Mouse (Mus musculus) liver, postnatal 0 days (tissue): ENCODE measurements around the gene Igdcc4. TPM values are rescaled to one million over a fixed set of nuclear protein-coding genes. Genes with fewer than 3 reads are reported as not detected.

ENCODE experiments used
- ATAC-seq: fragments of 200-750 bp; cut with Nextera tagmentation; 2 replicates; pipeline ENCODE4 v1.8.0; 2017; ENCODE audit warnings: mild to moderate bottlenecking, moderate library complexity
- DNase-seq: peaks from one replicate; pipeline ENCODE4 v3.0.0-alpha.2; 2016
- H3K27ac ChIP-seq: fragments of 300-500 bp; sonication (generic); 2 replicates; pipeline ENCODE4 v1.5.1; 2014; ENCODE audit warnings: antibody characterized with exemption, moderate library complexity, mild to moderate bottlenecking, low read depth
- H3K27me3 ChIP-seq: fragments of 300-500 bp; sonication (generic); 2 replicates; pipeline ENCODE4 v1.6.1; 2014; ENCODE audit warnings: low read length, control low read depth, mixed read lengths; ENCODE audit not compliant: insufficient read depth
- H3K36me3 ChIP-seq: fragments of 300-500 bp; sonication (generic); replicated peaks from 2 replicates; pipeline ENCODE4 v1.6.1; 2014; ENCODE audit warnings: mild to moderate bottlenecking, control low read depth, low read length, moderate library complexity, mixed read lengths; ENCODE audit not compliant: insufficient read depth
- H3K4me1 ChIP-seq: fragments of 300-500 bp; sonication (generic); 2 replicates; pipeline ENCODE4 v1.6.1; 2014; ENCODE audit warnings: antibody characterized with exemption, mild to moderate bottlenecking, control low read depth; ENCODE audit not compliant: insufficient read depth
- H3K4me2 ChIP-seq: fragments of 300-500 bp; sonication (generic); 2 replicates; pipeline ENCODE4 v1.6.1; 2014; ENCODE audit warnings: low read depth, mild to moderate bottlenecking, low read length, moderate library complexity, mixed read lengths
- H3K4me3 ChIP-seq: fragments of 300-500 bp; sonication (generic); 2 replicates; pipeline ENCODE4 v1.5.1; 2014; ENCODE audit warnings: low read depth, low read length
- H3K9ac ChIP-seq: fragments of 300-500 bp; sonication (generic); replicated peaks from 2 replicates; pipeline ENCODE4 v1.6.1; 2014; ENCODE audit warnings: mild to moderate bottlenecking, moderate library complexity
- H3K9me3 ChIP-seq: fragments of 300-500 bp; sonication (generic); 2 replicates; pipeline ENCODE4 v1.6.1; 2016; ENCODE audit warnings: mild to moderate bottlenecking, control low read depth, low read length, mixed read lengths
- CTCF ChIP-seq: sonication (generic); IDR thresholded peaks from 2 replicates; pipeline ENCODE4 v1.5.1; 2016; ENCODE audit warnings: antibody characterized with exemption, low read depth
- EP300 ChIP-seq: IDR thresholded peaks from 2 replicates; pipeline ENCODE4 v1.6.1; 2016; ENCODE audit warnings: antibody characterized with exemption, low read depth, mild to moderate bottlenecking
- WGBS: fragments of 180-500 bp; shearing (Covaris S2); extraction: QIAGEN DNeasy Blood & Tissue Kit; methylation state at CpG from one replicate; pipeline ENCODE4 v1.1.7; 2014; ENCODE audit not compliant: insufficient replicate concordance; 5-methylcytosine and 5-hydroxymethylcytosine counted together
- polyA plus RNA-seq: library from polyadenylated mRNA; unstranded; fragments of >200 nt; fragmentation: Nextera tagmentation; extraction: Ambion mirVana; gene quantifications from 2 replicates; pipeline ENCODE4 v1.2.1, GENCODE M21; 2015

The Igdcc4 gene
- polyA plus RNA-seq, 1 experiment from 2014 or later = 6.0 TPM

DNA sequence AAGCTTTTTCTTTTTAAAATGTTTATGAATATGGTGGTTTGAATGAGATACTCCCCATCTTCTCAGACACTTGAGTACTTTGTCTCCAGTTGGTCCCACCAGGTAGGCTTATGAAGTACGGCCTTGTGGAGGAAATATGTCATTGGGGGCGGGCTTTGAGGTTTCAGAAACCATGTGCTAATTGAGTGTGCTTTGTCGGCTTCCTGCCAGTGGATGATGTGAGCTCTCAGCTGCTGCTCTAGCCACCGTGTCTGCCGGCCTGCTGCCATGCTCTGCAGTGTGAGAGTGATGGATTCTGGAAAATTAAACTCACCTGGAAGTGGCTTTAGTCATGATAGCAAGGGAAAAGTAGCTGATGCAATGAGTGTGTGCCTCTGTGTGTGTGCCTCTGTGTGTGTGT is 13.8 kb upstream of the Igdcc4 start:
- no peak for TF ChIP-seq CTCF
- TF ChIP-seq EP300 = no peak
- Histone ChIP-seq H3K9ac (no peak overlapping the region), H3K4me3 (no peak overlapping the region), H3K4me2 (no peak overlapping the region), H3K36me3 (peaks cover 18% of the 10 kb centered on the region), H3K4me1 (no peaks in the 10 kb centered on the region; the same call in 1 of the 2 replicates), H3K27ac (no peak overlapping the region), H3K9me3 (no peaks in the 10 kb centered on the region), H3K27me3 (no peaks in the 10 kb centered on the region)
- ATAC-seq (no peak), DNase-seq (peak; percentile 30)
- WGBS = 24% methylated on average over 5 of the region's 5 CpGs

DNA sequence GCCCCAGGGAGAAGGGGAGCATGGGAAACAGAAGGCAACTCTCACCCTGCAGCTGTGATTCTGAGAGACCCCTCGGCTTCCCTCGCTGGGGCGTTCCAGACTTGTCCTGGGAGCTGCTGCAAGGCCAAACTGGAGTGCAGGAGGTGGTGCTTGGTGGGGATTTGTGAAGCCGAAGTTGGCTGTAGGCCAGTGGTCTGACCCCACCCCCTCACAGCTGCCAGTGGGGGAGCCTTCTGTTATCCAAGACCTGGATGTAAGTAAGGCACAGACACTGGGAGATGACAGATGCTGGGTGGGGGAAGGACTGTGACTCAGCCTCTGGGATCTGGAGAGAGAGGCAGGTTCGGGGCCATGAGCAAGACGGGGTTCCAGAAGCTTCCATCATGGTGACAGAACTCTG is 7.0 kb upstream of the Igdcc4 start:
- Histone ChIP-seq H3K36me3 (no peaks in the 10 kb centered on the region), H3K4me1 (0 out of 2 replicates have a peak, but pooled peaks cover 3% of the 10 kb centered on the region), H3K9me3 (no peaks in the 10 kb centered on the region), H3K4me2 (no peak overlapping the region), H3K27me3 (no peaks in the 10 kb centered on the region), H3K27ac (no peak overlapping the region), H3K4me3 (no peak overlapping the region), H3K9ac (no peak overlapping the region)
- DNase-seq (peak; percentile 30), ATAC-seq (no peak)
- 57% methylated on average over 6 of the region's 6 CpGs for WGBS
- TF ChIP-seq CTCF (no peak), EP300 (no peak)

DNA sequence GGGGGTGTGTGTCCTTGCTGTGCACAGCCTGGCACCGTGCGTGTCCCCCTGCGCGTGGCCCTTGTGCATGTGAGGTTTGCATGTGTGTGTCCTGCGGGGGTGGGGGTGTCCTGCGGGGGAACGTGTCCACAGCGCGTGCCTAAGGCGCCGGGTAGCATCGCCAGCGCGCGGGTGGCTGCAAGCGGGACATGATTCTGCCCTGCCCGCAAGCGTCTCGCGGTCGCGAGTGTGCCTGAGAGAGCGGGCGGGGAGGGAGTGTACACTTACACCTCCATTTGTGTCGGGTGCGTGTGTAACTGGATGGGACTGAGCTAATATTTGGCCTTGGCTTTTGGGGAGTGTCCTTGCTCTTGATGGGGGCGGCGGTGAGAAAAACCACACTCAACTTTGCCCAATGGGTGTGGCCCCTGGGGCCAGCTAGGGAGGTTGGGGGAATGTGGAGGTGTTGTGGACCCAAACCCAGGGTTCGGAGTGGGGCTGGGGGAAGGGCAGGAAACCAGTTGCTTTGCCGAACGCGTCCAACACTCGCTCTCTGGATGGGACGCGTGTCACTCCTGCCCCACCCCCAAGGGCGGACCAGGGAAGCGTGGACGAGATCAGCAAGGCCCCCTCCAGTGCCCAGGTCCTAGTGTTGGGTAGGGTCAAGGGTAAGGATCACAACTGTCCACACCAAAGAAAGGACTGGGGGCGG is 545 bp downstream of the Igdcc4 start:
- H3K4me2 ChIP-seq = peak overlapping the region; percentile 86
- TF ChIP-seq CTCF = no peak
- no peak for TF ChIP-seq EP300
- H3K9me3 ChIP-seq = no peaks in the 10 kb centered on the region
- H3K27me3 ChIP-seq = peaks cover 28% of the 10 kb centered on the region
- H3K4me1 ChIP-seq = peaks cover 18% of the 10 kb centered on the region
- H3K9ac ChIP-seq = peak overlapping the region; percentile 63
- no peaks in the 10 kb centered on the region for H3K36me3 ChIP-seq
- ATAC-seq = peak; percentile 79
- peak overlapping the region; percentile 62 for H3K4me3 ChIP-seq
- DNase-seq = peak; percentile 72
- H3K27ac ChIP-seq = peak overlapping the region; percentile 90
- 3% methylated on average over 37 of the region's 39 CpGs for WGBS

DNA sequence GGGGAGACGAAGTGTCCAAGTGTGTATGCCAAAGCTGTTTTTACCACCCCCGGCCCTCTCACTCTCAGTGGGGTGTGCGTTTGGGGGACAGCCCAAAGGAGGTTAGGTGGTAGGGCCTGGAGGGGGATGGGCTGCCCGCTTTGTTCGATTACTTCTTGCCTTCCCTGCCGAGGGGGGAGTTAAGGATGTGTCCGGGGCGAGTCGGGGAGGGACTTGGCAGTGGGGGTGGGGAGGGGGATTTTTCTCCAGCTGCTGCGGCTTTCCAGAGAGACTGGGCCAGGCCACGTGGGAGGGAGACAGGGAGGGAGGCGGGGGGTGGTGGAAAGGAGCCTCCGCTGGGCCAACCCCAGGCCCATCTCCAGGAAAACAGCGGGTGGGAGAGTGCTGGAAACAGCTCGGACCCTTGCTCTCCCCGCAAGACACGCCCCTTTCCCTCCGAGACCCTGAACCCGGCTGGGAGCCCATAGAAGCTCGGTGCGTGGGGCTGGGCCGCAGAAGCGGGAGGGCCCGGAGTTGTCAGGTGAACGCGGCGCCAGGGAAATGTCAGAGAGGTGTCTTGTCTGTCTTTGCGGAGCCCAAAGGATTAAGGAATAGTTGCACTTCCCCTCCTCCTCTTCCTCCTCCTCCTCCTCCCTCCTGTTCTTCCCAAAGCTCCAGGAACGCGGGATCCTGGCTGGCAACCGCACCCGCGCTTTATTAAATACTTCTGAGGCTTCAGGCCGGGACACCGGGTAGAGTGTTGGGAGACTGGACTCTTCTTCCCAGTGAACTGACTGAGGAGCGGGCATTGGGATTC is 1.3 kb downstream of the Igdcc4 start:
- peaks cover 19% of the 10 kb centered on the region for H3K4me1 ChIP-seq
- H3K4me2 ChIP-seq = peak overlapping the region; percentile 86
- ATAC-seq (peak; percentile 31), DNase-seq (peak; percentile 43)
- H3K9ac ChIP-seq = peak overlapping the region; percentile 63
- H3K27me3 ChIP-seq = peaks cover 28% of the 10 kb centered on the region
- TF ChIP-seq EP300 = no peak
- no peak for TF ChIP-seq CTCF
- H3K27ac ChIP-seq = peak overlapping the region; percentile 90
- 17% methylated on average over 33 of the region's 36 CpGs for WGBS
- H3K9me3 ChIP-seq = no peaks in the 10 kb centered on the region
- no peaks in the 10 kb centered on the region for H3K36me3 ChIP-seq
- H3K4me3 ChIP-seq = peak overlapping the region; percentile 62

DNA sequence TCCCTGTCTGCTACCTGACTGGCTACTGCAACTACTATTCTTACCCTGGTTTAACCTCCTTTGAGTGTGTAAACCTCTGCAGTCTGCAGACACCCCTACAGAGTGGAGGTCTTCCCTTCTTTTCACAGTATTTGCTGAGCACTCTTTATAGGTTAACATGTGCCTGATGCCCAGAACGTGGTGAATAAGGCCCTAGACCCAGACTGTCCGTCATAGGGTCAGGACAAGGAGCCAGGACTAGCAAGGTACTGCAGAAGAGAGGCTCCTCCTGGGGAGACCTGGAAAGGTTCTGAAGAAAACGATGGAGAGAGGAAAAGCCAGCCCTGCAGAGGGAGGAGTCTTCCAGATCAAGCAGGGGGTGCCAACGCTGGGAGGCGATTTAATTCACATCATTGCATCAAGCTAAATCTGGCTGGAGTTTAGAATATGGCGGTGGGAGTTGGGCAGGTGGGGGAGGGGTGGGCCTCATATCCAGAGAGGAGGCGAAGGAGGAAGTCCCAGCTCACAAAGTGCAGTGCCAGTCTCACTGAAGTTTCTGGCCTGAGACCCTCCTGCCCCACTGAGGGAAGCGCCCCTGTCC is 2.0 kb downstream of the Igdcc4 start:
- no peaks in the 10 kb centered on the region for H3K9me3 ChIP-seq
- H3K27me3 ChIP-seq = peaks cover 28% of the 10 kb centered on the region
- ATAC-seq = no peak
- no peaks in the 10 kb centered on the region for H3K36me3 ChIP-seq
- TF ChIP-seq EP300 (no peak), CTCF (no peak)
- H3K4me3 ChIP-seq = peak overlapping the region; percentile 62
- H3K4me1 ChIP-seq = peaks cover 21% of the 10 kb centered on the region
- peak overlapping the region; percentile 63 for H3K9ac ChIP-seq
- peak overlapping the region; percentile 86 for H3K4me2 ChIP-seq
- 31% methylated on average over 8 of the region's 8 CpGs for WGBS
- H3K27ac ChIP-seq = peak overlapping the region; percentile 90
- no peak for DNase-seq

DNA sequence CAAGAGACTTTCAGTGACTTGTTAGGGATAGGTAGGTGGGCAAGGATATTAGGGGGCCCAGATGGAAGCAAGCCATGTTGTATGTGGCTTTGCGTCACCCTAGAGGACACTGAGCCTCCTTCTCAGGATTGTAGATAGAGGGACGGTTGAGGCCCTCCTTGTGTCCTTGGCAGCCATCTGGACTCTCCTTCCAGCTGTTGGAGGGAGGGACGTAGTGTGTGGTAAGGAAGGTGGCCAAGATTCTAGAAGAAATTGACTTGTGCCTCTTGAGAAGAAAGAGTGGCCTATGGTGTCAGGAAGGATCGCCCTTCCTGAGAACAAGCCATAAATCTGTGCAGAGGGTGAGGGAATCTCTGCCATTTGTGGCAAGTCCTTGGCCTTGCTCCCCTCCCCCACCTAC is 5.5 kb downstream of the Igdcc4 start:
- Histone ChIP-seq H3K4me1 (peaks cover 24% of the 10 kb centered on the region), H3K27me3 (peaks cover 19% of the 10 kb centered on the region), H3K9me3 (no peaks in the 10 kb centered on the region), H3K27ac (no peak overlapping the region), H3K4me3 (no peak overlapping the region), H3K4me2 (no peak overlapping the region), H3K36me3 (no peaks in the 10 kb centered on the region), H3K9ac (no peak overlapping the region)
- 68% methylated on average over 4 of the region's 4 CpGs for WGBS
- TF ChIP-seq CTCF = no peak
- no peak for TF ChIP-seq EP300
- DNase-seq (no peak), ATAC-seq (no peak)
